Mouse (Mus musculus) heart, postnatal 36 days (tissue): ENCODE results near the gene Arvcf. TPM values are rescaled to one million over a fixed set of nuclear protein-coding genes. Genes with fewer than 3 reads are reported as not detected.
A peak's percentile ranks its signal among the peaks of the same experiment; 100 is the strongest.

Experiments used
- DNase-seq, 2 experiments: peaks; one replicate each; pipeline ENCODE4 v3.0.0; 2021 to 2022
- intact Hi-C: fragments of 180-260 bp; cut with DNase I; formaldehyde crosslinking; loops from one replicate; pipeline ENCODE4 v1.15.1; 2025
- total RNA-seq, 2 experiments: library from RNA; stranded (reverse); gene quantifications; 2 replicates each; pipeline ENCODE4 v1.2.3; 2021

Arvcf gene
- total RNA-seq, 2 experiments from 2014 or later = 21.1 to 25.6 TPM

GRCm38 (mm10) chr16:18386451-18386850, 38.5 kb downstream of the Arvcf start:
- intact Hi-C loops = no loop called here
- DNase-seq = no peak

DNA sequence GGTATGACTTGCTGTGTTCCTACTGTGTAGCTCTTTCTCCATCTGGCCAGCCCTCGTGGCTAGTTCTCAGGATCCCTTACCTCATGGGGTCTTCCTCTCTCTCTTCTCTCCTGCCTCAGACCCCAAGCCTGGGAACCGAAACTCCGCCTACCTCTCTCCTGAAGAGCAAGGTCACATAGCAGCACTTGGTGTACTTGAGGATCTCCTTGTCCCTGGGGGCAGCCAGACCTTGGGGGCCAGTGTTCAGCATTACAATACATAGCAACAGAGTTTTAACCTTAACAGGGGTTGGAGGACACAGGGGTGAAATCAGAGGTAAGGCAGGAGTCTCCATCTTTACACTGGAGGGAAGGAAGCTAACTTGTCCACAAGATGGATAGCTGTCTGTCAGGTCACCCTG, 39.0 kb downstream of the Arvcf start:
- intact Hi-C loops = no loop called here

DNA sequence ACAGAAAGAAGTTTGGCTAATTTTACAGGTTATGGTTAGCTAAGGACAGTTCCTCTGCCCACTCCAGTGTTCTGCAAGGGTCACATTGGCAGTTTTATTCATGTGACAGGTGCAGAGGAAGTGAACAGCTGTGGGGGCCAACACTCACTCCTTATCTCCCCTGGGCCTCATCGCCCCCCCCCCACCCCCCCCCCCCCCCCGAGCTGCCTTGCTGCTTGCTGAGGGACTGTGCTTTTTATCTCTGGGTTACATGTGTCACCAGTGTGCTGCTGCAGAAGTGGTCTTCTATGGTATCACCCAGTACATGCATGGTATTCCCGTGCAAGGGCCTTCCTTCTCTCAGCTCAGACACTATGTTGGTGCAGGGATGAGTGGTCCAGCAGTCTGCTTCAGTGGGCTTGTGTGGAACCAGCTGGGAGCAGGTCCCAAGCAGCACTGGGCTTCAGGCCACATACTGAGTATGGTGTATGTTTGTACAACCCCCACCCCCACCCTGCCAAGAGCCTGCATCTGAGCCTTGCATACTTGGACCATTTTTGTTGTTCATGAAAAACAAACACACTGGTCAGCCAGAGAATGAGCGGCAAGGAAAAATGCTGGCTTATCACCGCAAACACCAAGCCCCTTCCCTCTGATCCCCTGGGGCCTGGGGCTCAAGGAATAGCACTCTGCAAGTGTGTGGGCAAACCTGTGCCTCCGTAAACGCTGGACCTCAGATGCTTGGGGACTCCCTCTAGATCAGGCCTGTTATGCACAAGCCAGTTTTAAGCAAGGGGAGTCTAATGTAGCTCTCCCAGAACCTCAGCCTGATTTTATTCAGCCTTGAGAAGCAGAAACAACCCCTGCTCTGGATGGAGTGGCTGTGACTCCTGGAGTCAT, 40.0 kb downstream of the Arvcf start:
- DNase-seq = peak in 1 of 2 experiments; percentile 2
- intact Hi-C loops = no loop called here

More for the DNA sequence above, 39.0 kb downstream of the Arvcf start:
- DNase-seq = no peak

- peak in 1 of 2 experiments; percentile 2 for DNase-seq
- intact Hi-C loops = no loop called here
These were observed 40.8 kb downstream of the Arvcf start for GRCm38 (mm10) chr16:18388583-18389435.

- intact Hi-C loops = loop anchor here (5.0 kb wide), 1 partner anchor 43 kb away; the partner anchor contains the start of genes Arvcf and Tango2
- no peak for DNase-seq
These were observed 42.4 kb downstream of the Arvcf start for GRCm38 (mm10) chr16:18390399-18390798.

GRCm38 (mm10) chr16:18391127-18391526, 43.1 kb downstream of the Arvcf start:
- DNase-seq = no peak
- intact Hi-C loops = loop anchor here (5.0 kb wide), 1 partner anchor 44 kb away; the partner anchor contains the start of genes Arvcf and Tango2

DNA sequence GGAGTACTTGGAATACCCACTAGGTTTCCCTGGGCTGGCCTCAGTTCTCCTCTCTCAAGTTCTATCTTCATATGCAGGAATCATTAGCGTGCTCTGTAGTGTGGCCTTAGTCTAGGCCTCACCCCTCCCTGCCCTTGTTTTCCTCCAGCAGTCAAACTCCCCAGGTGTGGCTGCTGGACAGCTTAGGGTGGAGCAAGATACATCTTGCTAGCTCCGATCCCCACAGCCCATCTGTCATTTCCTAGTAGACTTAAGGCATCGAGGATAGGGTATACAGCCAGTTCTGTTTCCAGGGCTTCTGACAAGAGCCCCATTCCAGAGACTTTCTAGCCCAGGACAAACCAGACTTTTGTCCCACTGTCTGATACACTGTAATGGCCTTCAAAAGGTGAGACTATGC, 43.7 kb downstream of the Arvcf start:
- DNase-seq = no peak
- intact Hi-C loops = loop anchor here (5.0 kb wide), 1 partner anchor 44 kb away; the partner anchor contains the start of genes Arvcf and Tango2

DNA sequence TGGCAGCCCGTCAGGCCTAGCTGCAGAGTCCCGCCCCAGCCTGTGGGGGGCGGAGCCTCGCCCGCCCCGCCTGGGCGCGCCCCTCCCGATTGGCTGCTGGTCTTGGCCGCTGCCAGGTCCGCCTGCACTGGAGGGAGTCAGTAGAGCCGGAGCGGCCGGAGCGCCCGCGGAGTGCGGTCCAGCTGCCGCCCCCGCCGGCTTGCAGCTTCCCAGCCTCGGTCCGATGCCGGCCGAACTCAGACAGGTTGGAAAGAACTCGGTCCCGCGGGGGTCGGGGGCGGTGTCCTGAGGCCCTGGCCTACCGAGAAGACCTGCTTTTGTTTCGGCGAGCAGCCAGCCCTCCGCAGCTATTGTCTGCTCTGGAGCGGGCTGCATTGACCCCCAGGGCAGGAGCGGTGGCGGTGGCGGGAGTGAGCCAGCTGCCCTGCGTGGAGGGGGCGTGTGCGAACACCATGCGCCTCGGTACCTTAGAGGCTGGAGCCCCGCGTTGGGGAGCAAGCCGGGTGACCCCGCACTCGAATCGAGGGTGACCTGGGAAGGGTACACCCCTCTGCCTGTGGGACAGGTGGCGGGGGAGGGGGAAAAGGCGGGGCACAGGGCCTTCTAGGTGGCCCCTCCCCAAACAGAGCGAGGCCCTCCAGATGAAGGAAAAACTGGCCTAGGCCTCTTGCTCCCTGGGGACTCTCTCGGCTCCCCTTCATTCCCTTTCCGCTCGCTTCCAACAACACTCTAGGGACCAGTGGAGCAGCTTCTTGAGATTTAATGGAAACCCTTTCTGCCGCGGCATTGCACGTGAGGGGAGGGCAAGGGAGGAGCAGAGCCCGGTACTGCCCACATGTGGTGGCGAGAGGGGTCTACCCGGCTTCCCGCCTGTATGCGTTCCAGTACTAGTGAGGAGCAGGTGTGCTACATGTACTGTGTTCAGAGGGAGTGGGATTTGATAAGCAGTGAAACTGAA, 44.8 kb downstream of the Arvcf start:
- intact Hi-C loops = loop anchor here (5.0 kb wide), 1 partner anchor 45 kb away; the partner anchor contains the start of genes Arvcf and Tango2
- peak; percentile 85 to 86 for DNase-seq

- intact Hi-C loops = loop anchor here (5.0 kb wide), 1 partner anchor 46 kb away; the partner anchor contains the start of genes Arvcf and Tango2
- DNase-seq = no peak
These were observed 45.6 kb downstream of the Arvcf start for GRCm38 (mm10) chr16:18393595-18393994.

DNA sequence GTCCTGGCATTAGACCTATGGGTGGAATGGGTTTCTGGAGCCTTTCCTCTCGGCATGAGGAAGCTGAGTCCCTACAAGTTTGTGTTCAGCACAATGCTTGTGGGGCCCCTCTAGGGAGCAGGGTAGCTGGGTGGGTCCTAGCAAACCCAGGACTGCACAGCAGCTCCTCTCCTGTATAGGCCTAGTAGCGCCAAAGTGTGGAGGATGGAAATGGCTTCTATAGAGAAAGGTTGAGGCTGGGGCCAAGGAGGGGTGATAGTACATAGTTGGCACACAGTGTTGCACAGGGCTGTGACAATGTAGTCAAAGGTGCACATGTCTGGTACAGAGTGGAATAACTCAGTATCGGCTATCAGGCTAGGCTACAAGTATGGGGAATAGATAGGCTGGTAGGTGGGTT, 46.1 kb downstream of the Arvcf start:
- DNase-seq = no peak
- intact Hi-C loops = loop anchor here (5.0 kb wide), 1 partner anchor 47 kb away; the partner anchor contains the start of genes Arvcf and Tango2

DNA sequence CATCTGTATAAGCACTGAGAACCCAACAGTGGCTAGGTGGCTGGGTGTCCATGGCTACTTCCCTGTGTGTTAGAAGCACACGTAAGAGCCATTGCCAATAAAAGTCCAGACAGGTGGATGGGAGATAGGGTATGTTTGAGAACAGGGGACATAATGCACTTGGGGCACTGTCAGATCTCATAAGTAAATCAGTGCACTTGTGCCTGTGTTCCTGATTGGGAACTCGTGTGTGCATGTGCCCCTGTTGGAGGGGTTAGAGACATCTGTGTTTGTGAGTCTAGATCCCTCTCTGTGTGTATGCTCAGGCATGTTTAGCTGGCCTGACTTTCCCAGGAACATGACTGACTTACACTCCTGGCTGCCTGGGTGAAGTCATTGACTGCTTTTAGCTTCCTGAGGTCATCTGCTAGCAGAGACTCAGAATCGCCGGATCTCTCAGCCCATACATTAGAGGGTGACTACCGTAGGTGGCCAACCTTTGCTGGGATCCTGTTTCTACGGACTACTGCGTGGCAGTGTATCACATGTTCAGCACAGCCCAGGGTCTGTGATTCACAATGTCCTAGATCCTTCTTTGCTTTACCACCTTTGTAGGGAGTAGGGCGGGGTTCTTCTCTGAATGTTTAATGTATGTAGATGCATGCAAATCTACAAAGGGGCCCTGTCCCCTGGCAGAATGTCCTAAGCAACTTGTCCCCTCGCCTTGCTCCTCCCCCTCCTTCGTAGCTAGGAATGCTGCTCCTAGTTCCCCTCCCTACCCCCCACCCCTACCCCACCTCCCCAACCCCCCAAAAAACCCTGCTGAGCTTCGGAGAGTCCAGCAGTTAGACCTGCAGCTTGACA, 47.0 kb downstream of the Arvcf start:
- intact Hi-C loops = loop anchor here (5.0 kb wide), 1 partner anchor 48 kb away; the partner anchor contains the start of genes Arvcf and Tango2
- no peak for DNase-seq

DNA sequence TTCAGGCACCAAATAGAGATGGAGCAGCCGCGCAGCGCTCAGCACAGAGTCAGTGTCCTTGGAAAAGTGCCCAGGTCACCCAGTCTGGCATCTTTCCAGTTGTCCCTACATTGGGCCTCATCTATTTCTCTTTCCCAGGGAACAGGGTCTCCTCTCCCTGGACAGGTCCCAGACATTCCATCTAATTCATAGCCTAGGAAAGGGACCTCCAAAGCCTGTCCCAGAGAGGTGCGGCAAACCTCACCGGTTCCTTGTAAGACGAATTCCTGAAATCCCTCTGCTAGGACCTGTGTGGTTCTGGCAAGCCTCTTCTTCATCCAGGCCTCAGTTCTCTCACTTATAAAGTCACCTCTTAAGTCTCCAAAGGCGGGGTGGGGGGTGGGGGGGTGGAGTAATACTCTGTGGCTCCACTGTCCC, 47.6 kb downstream of the Arvcf start:
- intact Hi-C loops = no loop called here
- peak in 1 of 2 experiments; percentile 62 for DNase-seq

DNA sequence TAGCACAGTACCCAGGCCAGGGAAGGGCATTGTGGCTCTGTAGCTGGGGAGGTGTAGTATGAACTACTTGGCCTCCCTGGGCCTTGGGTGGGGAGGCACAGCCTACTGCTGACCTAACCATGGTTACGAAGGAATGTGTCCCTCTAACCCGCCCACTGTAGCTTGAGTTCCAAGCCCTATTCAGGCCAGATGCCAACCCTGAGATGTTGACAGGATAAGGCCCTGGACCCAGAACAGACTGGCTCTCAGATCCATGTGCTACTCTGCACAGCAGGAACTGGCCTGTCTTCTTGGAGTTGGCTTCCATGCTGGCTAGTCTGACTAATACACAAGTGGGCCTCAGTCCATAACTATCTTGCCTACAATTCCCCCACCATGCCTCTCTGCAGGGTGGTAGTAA, 48.2 kb downstream of the Arvcf start:
- intact Hi-C loops = no loop called here
- no peak for DNase-seq

- intact Hi-C loops = no loop called here
- DNase-seq = no peak
These were observed 49.0 kb downstream of the Arvcf start for GRCm38 (mm10) chr16:18396791-18397621.

DNA sequence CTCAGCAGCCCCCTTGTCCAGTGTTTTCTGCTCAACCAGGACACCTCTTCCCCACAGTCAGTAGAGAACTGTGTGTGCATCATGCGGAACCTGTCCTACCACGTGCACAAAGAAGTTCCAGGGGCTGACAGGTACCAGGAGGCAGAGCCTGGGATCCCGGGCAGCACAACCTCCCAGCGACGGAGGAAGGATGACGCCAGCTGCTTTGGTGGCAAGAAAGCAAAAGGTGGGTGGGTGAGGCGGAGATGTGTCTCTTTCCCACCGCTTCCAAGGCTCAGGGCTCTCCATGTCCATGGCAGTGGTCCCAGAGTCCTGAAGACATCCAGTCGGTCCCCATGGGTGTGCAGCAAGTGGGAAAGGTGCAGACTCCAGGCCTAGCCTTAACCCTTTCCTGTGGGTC, 52.0 kb downstream of the Arvcf start:
- intact Hi-C loops = no loop called here
- no peak for DNase-seq

GRCm38 (mm10) chr16:18400472-18401216, 52.7 kb downstream of the Arvcf start:
- intact Hi-C loops = no loop called here
- no peak for DNase-seq

DNA sequence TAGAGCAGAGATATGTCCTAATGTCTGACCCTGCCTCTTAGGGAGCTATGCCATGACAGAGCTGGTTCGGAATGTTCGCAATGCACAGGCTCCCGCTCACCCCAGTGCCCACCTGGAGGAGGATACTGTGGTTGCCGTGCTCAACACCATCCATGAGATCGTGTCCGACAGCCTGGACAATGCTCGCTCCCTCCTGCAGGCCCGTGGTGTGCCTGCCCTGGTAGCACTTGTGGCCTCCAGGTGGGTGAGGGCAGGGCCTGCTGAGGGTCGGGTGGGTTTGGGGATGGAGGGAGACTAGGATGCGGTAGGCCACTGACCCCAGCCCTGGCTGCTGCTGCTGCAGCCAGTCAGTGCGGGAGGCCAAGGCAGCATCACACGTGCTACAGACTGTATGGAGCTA, 55.3 kb downstream of the Arvcf start:
- intact Hi-C loops = no loop called here
- no peak for DNase-seq
